Mouse (Mus musculus) myocyte (in vitro differentiated cells): ENCODE measurements at regions not wholly inside any gene's neighbourhood (a gene's known extent, or its start where the extent isn't known, plus 50 kb on each side); places are given as distances from the start of the nearest gene placed in this dataset.

Experiments
- E2F4 ChIP-seq: IDR thresholded peaks from one replicate; pipeline ENCODE4 v1.6.1; 2011; ENCODE audit warnings: mild to moderate bottlenecking, control low read depth, moderate library complexity; ENCODE audit not compliant: insufficient read depth
- MAX ChIP-seq: IDR thresholded peaks from one replicate; pipeline ENCODE4 v1.6.1; 2011; ENCODE audit warnings: low read depth, mild to moderate bottlenecking, control low read depth
- POLR2A ChIP-seq: IDR thresholded peaks from one replicate; pipeline ENCODE4 v1.6.1; 2011; ENCODE audit warnings: low read depth, mild to moderate bottlenecking, control low read depth, moderate library complexity; ENCODE audit not compliant: insufficient read length
- TCF12 ChIP-seq: IDR thresholded peaks from one replicate; pipeline ENCODE4 v1.6.1; 2011; ENCODE audit warnings: mild to moderate bottlenecking, control low read depth; ENCODE audit not compliant: poor library complexity, insufficient read depth, severe bottlenecking
- TCF3 ChIP-seq: IDR thresholded peaks from one replicate; pipeline ENCODE4 v1.6.1; 2011; ENCODE audit warnings: low read depth, control low read depth; ENCODE audit not compliant: insufficient read length
- USF1 ChIP-seq: IDR thresholded peaks from one replicate; pipeline ENCODE4 v1.6.1; 2011; ENCODE audit warnings: low read depth, mild to moderate bottlenecking, control low read depth, moderate library complexity

- TF ChIP-seq POLR2A (no peak), TCF12 (no peak), USF1 (no peak), E2F4 (no peak), MAX (no peak), TCF3 (no peak)
Observed at GRCm38 (mm10) chr8:7831948-7832347, 829.1 kb downstream of the Efnb2 start.
